Mouse (Mus musculus) MN1 (cell line): ENCODE results near the gene Cd164.

ENCODE experiments used
- DNase-seq: peaks from one replicate; pipeline ENCODE4 v3.0.0-alpha.2; 2016; ENCODE audit warnings: low spot score

Cd164 gene

GRCm38 (mm10) chr10:41518981-41519618, at the start of gene Cd164:
Gene Cd164, plus strand, starts transcription at chr10:41519414.
- peak; percentile 99 for DNase-seq

GRCm38 (mm10) chr10:41470693-41471092, 48.5 kb upstream of the Cd164 start:
- no peak for DNase-seq

- DNase-seq: no peak
Observed at GRCm38 (mm10) chr10:41472534-41472933, 46.7 kb upstream of the Cd164 start.

- no peak for DNase-seq
Observed at GRCm38 (mm10) chr10:41472962-41473481, 46.2 kb upstream of the Cd164 start.

GRCm38 (mm10) chr10:41473782-41474468, 45.3 kb upstream of the Cd164 start:
- no peak for DNase-seq

GRCm38 (mm10) chr10:41474981-41475391, 44.2 kb upstream of the Cd164 start:
- peak; percentile 36 for DNase-seq

GRCm38 (mm10) chr10:41476171-41477017, 42.8 kb upstream of the Cd164 start, which contains the start of gene Mical1:
Gene Mical1, plus strand, starts transcription at chr10:41476314.
- peak; percentile 75 for DNase-seq

- DNase-seq: no peak
Observed at GRCm38 (mm10) chr10:41477018-41477277, 42.3 kb upstream of the Cd164 start.

- peak; percentile 92 for DNase-seq
Observed at GRCm38 (mm10) chr10:41477278-41478181, 41.7 kb upstream of the Cd164 start.

- no peak for DNase-seq
Observed at GRCm38 (mm10) chr10:41479961-41480360, 39.3 kb upstream of the Cd164 start.

- DNase-seq: no peak
Observed at GRCm38 (mm10) chr10:41480938-41481880, 38.0 kb upstream of the Cd164 start.

- DNase-seq: no peak
Observed at GRCm38 (mm10) chr10:41482446-41482845, 36.8 kb upstream of the Cd164 start.

GRCm38 (mm10) chr10:41485778-41486177, 33.4 kb upstream of the Cd164 start:
- DNase-seq: no peak

- DNase-seq: no peak
Observed at GRCm38 (mm10) chr10:41486506-41487170, 32.6 kb upstream of the Cd164 start.

GRCm38 (mm10) chr10:41488877-41489276, 30.3 kb upstream of the Cd164 start:
- DNase-seq: no peak

- no peak for DNase-seq
Observed at GRCm38 (mm10) chr10:41489294-41489693, 29.9 kb upstream of the Cd164 start.

GRCm38 (mm10) chr10:41489708-41490517, 29.3 kb upstream of the Cd164 start, which contains the start of the genes Smpd2 and Ppil6:
Gene Smpd2, minus strand, starts transcription at chr10:41490369.
Gene Ppil6, plus strand, starts transcription at chr10:41490439.
- peak; percentile 98 for DNase-seq

GRCm38 (mm10) chr10:41490518-41490873, 28.7 kb upstream of the Cd164 start:
- no peak for DNase-seq

- DNase-seq: peak; percentile 44
Observed at GRCm38 (mm10) chr10:41491111-41491510, 28.1 kb upstream of the Cd164 start.
